Mouse (Mus musculus) neural tube, embryonic 13.5 days (tissue): ENCODE results near the gene Slc18a2. TPM values are rescaled to one million over a fixed set of nuclear protein-coding genes. Genes with fewer than 3 reads are reported as not detected.

Experiments
- ATAC-seq: fragments of 200-750 bp; cut with Nextera tagmentation; 2 replicates; pipeline ENCODE4 v1.8.0; 2017; ENCODE audit warnings: low read depth, mild to moderate bottlenecking, moderate TSS enrichment, moderate library complexity
- H3K27ac ChIP-seq: fragments of 300-500 bp; sonication (generic); replicated peaks from 2 replicates; pipeline ENCODE4 v1.5.1; 2015; ENCODE audit warnings: moderate library complexity, mild to moderate bottlenecking, inconsistent platforms
- H3K27me3 ChIP-seq: fragments of 300-500 bp; sonication (generic); 2 replicates; pipeline ENCODE4 v1.6.1; 2015; ENCODE audit warnings: mild to moderate bottlenecking, inconsistent platforms
- H3K36me3 ChIP-seq: fragments of 300-500 bp; sonication (generic); 2 replicates; pipeline ENCODE4 v1.6.1; 2015; ENCODE audit warnings: mild to moderate bottlenecking, inconsistent platforms
- H3K4me1 ChIP-seq: fragments of 300-500 bp; sonication (generic); replicated peaks from 2 replicates; pipeline ENCODE4 v1.6.1; 2015; ENCODE audit warnings: inconsistent platforms
- H3K4me2 ChIP-seq: fragments of 300-500 bp; sonication (generic); 2 replicates; pipeline ENCODE4 v1.6.1; 2015; ENCODE audit warnings: inconsistent platforms, mild to moderate bottlenecking, moderate library complexity
- H3K4me3 ChIP-seq: fragments of 300-500 bp; sonication (generic); 2 replicates; pipeline ENCODE4 v1.5.1; 2015; ENCODE audit warnings: mild to moderate bottlenecking, inconsistent platforms
- H3K9ac ChIP-seq: fragments of 300-500 bp; sonication (generic); 2 replicates; pipeline ENCODE4 v1.6.1; 2015; ENCODE audit warnings: moderate library complexity, mild to moderate bottlenecking, inconsistent platforms
- H3K9me3 ChIP-seq: fragments of 300-500 bp; sonication (generic); 2 replicates; pipeline ENCODE4 v1.6.1; 2016; ENCODE audit warnings: inconsistent platforms
- WGBS: fragments of 180-500 bp; shearing (Covaris S2); methylation state at CpG from one replicate; pipeline ENCODE4 v1.1.7; 2015; 5-methylcytosine and 5-hydroxymethylcytosine counted together
- polyA plus RNA-seq: library from polyadenylated mRNA; unstranded; fragments of >200 nt; fragmentation: Nextera tagmentation; extraction: Ambion mirVana; gene quantifications from 2 replicates; pipeline ENCODE4 v1.2.1, GENCODE M21; 2015

The Slc18a2 gene
- polyA plus RNA-seq, 1 experiment from 2014 or later, result 10.6 TPM

- 88% methylated on average over 3 of the region's 3 CpGs for WGBS
- Histone ChIP-seq H3K9ac (no peak overlapping the region), H3K9me3 (no peaks in the 10 kb centered on the region), H3K27me3 (no peaks in the 10 kb centered on the region), H3K36me3 (no peaks in the 10 kb centered on the region), H3K4me1 (no peaks in the 10 kb centered on the region), H3K4me2 (no peak overlapping the region), H3K4me3 (no peak overlapping the region), H3K27ac (no peak overlapping the region)
- ATAC-seq, result no peak
Observed at GRCm38 (mm10) chr19:59282001-59282400, 21.3 kb downstream of the Slc18a2 start.

- no peak for ATAC-seq
Observed at GRCm38 (mm10) chr19:59289042-59289441, 28.3 kb downstream of the Slc18a2 start.

GRCm38 (mm10) chr19:59289811-59290210 lies 29.1 kb downstream of the Slc18a2 start:
- Histone ChIP-seq H3K9me3 (no peaks in the 10 kb centered on the region), H3K36me3 (no peaks in the 10 kb centered on the region), H3K4me2 (no peak overlapping the region), H3K27me3 (no peaks in the 10 kb centered on the region), H3K9ac (no peak overlapping the region), H3K4me3 (no peak overlapping the region), H3K27ac (no peak overlapping the region), H3K4me1 (0 out of 2 replicates have a peak, but pooled peaks cover 5% of the 10 kb centered on the region)
- WGBS, result 79% methylated on average over 6 of the region's 6 CpGs
- ATAC-seq, result no peak

More at GRCm38 (mm10) chr19:59289042-59289441, 28.3 kb downstream of the Slc18a2 start:
- Histone ChIP-seq H3K27ac (no peak overlapping the region), H3K4me2 (no peak overlapping the region), H3K27me3 (no peaks in the 10 kb centered on the region), H3K9ac (no peak overlapping the region), H3K4me3 (no peak overlapping the region), H3K36me3 (no peaks in the 10 kb centered on the region), H3K9me3 (no peaks in the 10 kb centered on the region), H3K4me1 (0 out of 2 replicates have a peak, but pooled peaks cover 5% of the 10 kb centered on the region)

DNA sequence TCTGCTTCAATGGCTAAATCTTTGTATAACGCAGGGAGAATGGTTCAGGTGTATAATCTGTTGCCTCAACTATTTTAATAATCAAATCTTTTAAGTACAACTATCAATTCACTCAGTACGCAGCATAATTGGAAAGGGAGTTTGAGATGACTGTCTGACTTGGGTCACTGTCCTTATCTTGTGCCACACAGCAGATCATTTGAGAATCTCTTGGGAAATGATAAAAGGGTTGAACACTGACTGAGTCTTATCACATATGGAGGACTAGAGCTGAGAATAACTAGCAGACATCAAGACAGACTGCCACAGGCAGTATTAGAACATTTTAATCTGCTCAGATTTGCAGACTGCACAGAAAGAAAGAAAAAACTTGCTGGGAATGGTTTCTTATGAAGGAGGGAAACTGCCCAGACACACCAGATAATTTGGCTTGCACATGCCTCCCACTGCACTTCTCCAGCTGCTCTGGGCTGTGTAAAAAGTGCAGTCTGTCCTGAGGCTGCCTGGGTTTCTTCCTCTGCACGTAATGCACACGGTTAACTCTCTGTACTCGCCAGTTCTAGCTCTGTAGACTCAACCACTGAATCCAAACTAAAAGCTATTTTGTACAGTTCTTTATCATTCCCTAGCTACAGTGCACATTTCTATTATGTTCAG lies 31.6 kb downstream of the Slc18a2 start:
- Histone ChIP-seq H3K9me3 (no peaks in the 10 kb centered on the region), H3K27ac (no peak overlapping the region), H3K36me3 (no peaks in the 10 kb centered on the region), H3K4me3 (no peak overlapping the region), H3K4me1 (0 out of 2 replicates have a peak, but pooled peaks cover 5% of the 10 kb centered on the region), H3K4me2 (no peak overlapping the region), H3K9ac (no peak overlapping the region), H3K27me3 (no peaks in the 10 kb centered on the region)
- 93% methylated on average over 5 of the region's 5 CpGs for WGBS
- ATAC-seq, result no peak

DNA sequence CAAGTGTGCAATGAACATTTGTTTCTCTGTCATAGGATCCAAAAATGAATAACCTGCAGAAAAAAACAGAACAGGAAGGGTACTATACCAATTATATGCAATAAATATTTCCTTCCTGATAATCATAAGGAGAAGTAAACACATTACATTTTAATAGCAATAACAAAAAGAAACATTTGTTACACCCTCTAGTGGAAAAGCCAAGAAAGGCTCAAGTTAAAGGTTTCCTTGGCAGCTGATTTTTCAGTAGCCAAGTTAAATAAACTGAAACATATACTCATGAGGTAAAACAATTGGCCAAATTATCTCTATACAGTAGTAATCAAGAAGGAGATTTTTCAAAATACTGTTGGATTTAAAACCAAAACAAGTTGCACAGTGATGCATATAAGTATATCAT lies 54.6 kb downstream of the Slc18a2 start:
- Histone ChIP-seq H3K36me3 (peaks cover 2% of the 10 kb centered on the region; the same call in 1 of the 2 replicates), H3K9me3 (no peaks in the 10 kb centered on the region), H3K27ac (no peak overlapping the region), H3K4me3 (no peak overlapping the region), H3K27me3 (no peaks in the 10 kb centered on the region), H3K9ac (no peak overlapping the region), H3K4me2 (no peak overlapping the region), H3K4me1 (no peaks in the 10 kb centered on the region)
- ATAC-seq, result no peak

DNA sequence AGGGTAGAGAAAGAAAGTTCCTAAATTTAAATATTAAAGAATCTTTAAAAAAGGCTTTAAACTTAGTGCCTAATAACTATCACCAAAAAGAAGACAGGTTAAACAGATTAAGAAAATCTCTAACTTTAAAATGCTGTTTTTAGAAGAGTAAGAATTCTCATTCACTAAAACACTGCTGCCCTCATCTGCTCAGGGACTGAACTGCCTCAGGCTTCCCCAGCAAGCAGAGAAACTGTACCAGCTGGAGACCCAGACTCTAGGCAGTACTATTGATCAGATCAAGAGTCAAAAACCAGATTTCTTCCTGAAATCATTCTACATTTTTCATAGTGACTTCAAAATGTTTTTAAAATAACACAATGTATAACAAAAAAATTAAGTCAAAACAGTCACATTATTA lies 55.9 kb downstream of the Slc18a2 start:
- Histone ChIP-seq H3K4me2 (no peak overlapping the region), H3K4me3 (no peak overlapping the region), H3K4me1 (no peaks in the 10 kb centered on the region), H3K9me3 (no peaks in the 10 kb centered on the region), H3K27me3 (no peaks in the 10 kb centered on the region), H3K9ac (no peak overlapping the region), H3K36me3 (peaks cover 2% of the 10 kb centered on the region; the same call in 1 of the 2 replicates), H3K27ac (no peak overlapping the region)
- no peak for ATAC-seq

DNA sequence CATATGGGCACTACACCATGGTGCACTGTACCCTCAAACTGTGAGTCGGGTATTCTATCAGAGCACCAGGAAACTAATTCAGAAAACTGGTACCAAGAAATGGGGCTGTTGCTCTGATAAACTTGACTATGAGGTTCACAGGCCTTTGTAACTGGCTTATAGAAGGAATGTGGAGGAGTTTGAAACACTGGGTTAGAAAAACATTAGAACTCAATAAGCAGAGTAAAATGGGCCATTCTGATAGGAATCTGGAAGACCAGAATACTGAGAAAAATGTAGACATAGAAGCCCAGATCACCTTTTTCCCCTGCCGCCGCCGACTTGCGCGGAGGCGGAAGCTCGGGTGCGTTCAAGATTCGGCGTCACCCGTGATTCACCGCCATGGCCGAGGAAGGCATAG lies 61.3 kb downstream of the Slc18a2 start, which contains the start of gene Rps12-ps3:
Gene Rps12-ps3, plus strand, starts transcription at position 301 of the 400 bp plus-strand sequence.
- Histone ChIP-seq H3K4me1 (no peaks in the 10 kb centered on the region), H3K9me3 (no peaks in the 10 kb centered on the region), H3K9ac (no peak within 1 kb of the TSS), H3K27ac (no peak within 1 kb of the TSS), H3K27me3 (no peaks in the 10 kb centered on the region), H3K36me3 (peaks cover 11% of the 10 kb centered on the region), H3K4me2 (no peak within 1 kb of the TSS), H3K4me3 (no peak within 1 kb of the TSS)
- ATAC-seq, result no peak
- 97% methylated on average over 13 of the region's 14 CpGs for WGBS

GRCm38 (mm10) chr19:59330816-59331225 lies 70.1 kb downstream of the Slc18a2 start:
- H3K27me3 ChIP-seq, result no peaks in the 10 kb centered on the region
- no peak overlapping the region for H3K27ac ChIP-seq
- H3K4me1 ChIP-seq, result no peaks in the 10 kb centered on the region
- H3K9me3 ChIP-seq, result no peaks in the 10 kb centered on the region
- H3K4me3 ChIP-seq, result no peak overlapping the region
- peaks cover 6% of the 10 kb centered on the region; the same call in 1 of the 2 replicates for H3K36me3 ChIP-seq
- no peak overlapping the region for H3K4me2 ChIP-seq
- no peak overlapping the region for H3K9ac ChIP-seq
- ATAC-seq, result no peak

DNA sequence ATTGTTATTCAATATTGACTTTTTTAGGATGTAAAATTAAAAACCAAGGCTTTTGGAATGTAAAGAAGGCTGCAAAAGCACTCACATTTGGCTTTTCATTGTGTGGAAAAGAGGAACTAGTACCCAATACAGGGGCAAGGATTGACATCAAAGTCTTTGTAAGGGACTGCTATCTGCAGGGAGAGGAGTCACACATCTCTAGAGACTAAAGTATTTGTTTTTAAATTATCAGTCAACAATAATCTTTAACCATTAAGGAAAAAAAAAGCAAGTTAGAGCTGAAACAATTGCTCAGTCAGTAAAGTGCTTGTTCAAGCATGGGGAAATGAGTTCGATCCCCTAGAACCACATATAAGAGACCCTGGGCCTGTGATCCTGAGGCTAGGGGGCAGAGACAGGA lies 76.0 kb downstream of the Slc18a2 start:
- Histone ChIP-seq H3K4me2 (no peak overlapping the region), H3K9me3 (no peaks in the 10 kb centered on the region), H3K4me3 (no peak overlapping the region), H3K4me1 (peaks cover 10% of the 10 kb centered on the region), H3K9ac (no peak overlapping the region), H3K27me3 (no peaks in the 10 kb centered on the region), H3K36me3 (no peaks in the 10 kb centered on the region), H3K27ac (no peak overlapping the region)
- WGBS, result 94% methylated on average over 1 of the region's 1 CpGs
- no peak for ATAC-seq

GRCm38 (mm10) chr19:59337872-59338681 lies 77.4 kb downstream of the Slc18a2 start:
- Histone ChIP-seq H3K27me3 (no peaks in the 10 kb centered on the region), H3K36me3 (no peaks in the 10 kb centered on the region), H3K27ac (no peak overlapping the region), H3K9me3 (no peaks in the 10 kb centered on the region), H3K4me3 (no peak overlapping the region), H3K4me2 (no peak overlapping the region), H3K9ac (no peak overlapping the region), H3K4me1 (peaks cover 21% of the 10 kb centered on the region)
- WGBS, result 80% methylated on average over 3 of the region's 3 CpGs
- no peak for ATAC-seq

DNA sequence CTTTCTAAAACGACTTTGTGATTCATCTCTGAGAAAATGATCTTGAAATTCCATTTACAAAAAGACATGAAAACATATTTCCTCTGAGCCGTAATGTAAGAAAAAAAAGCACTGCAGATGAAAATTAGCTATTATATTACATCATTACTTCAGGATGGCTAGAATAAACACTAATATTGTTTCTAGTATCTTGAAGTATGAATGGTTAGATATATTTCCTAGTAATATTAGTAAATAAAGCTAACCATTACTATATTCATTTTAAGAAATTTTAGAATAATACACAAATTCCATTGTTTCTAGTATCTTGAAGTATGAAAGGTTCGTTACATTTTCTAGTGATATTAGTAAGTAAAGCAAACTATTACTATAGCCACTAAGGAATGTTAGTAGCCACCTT lies 79.2 kb downstream of the Slc18a2 start:
- no peak overlapping the region for H3K9ac ChIP-seq
- WGBS, result 82% methylated on average over 3 of the region's 3 CpGs
- no peaks in the 10 kb centered on the region for H3K9me3 ChIP-seq

GRCm38 (mm10) chr19:59342964-59343363 lies 82.3 kb downstream of the Slc18a2 start:
- peaks cover 48% of the 10 kb centered on the region for H3K4me1 ChIP-seq
- ATAC-seq, result no peak
- 36% methylated on average over 2 of the region's 2 CpGs for WGBS
- H3K27ac ChIP-seq, result no peak overlapping the region
- H3K4me2 ChIP-seq, result peak overlapping the region; percentile 100
- no peaks in the 10 kb centered on the region for H3K27me3 ChIP-seq
- peak overlapping the region; percentile 79 for H3K4me3 ChIP-seq
- H3K9me3 ChIP-seq, result no peaks in the 10 kb centered on the region
- H3K9ac ChIP-seq, result peak overlapping the region; percentile 54
- no peaks in the 10 kb centered on the region for H3K36me3 ChIP-seq

More for the DNA sequence above, 79.2 kb downstream of the Slc18a2 start:
- Histone ChIP-seq H3K27me3 (no peaks in the 10 kb centered on the region), H3K27ac (no peak overlapping the region), H3K36me3 (no peaks in the 10 kb centered on the region), H3K4me2 (no peak overlapping the region), H3K4me3 (no peak overlapping the region), H3K4me1 (peaks cover 40% of the 10 kb centered on the region)
- ATAC-seq, result no peak
